Mouse (Mus musculus) kidney, adult 11 months (tissue): ENCODE measurements around the gene Snorc.

Experiments used
- DNase-seq: peaks from one replicate; pipeline ENCODE4 v3.0.0; 2022

Gene Snorc

GRCm38 (mm10) chr1:87510845-87511244, 40.8 kb downstream of the Snorc start:
- no peak for DNase-seq

- no peak for DNase-seq
These were observed 50.4 kb downstream of the Snorc start for GRCm38 (mm10) chr1:87520467-87520866.

GRCm38 (mm10) chr1:87521523-87521922, 51.5 kb downstream of the Snorc start:
- DNase-seq = no peak

- no peak for DNase-seq
These were observed 55.0 kb downstream of the Snorc start for GRCm38 (mm10) chr1:87525041-87525440.
